Mouse (Mus musculus) granulocyte monocyte progenitor cell, adult 5-6 weeks (primary cell): ENCODE data around the gene Iqschfp. TPM values are rescaled to one million over a fixed set of nuclear protein-coding genes. Genes with fewer than 3 reads are reported as not detected.
A peak's percentile ranks its signal among the peaks of the same experiment; 100 is the strongest.

ENCODE experiments used
- ATAC-seq: replicated peaks from 2 replicates; pipeline ENCODE4 v1.8.0; 2016; ENCODE audit warnings: mild to moderate bottlenecking, moderate TSS enrichment, inconsistent platforms; ENCODE audit not compliant: poor library complexity, severe bottlenecking
- total RNA-seq, 2 experiments: library from RNA; stranded (forward) in 1 of 2; stranded (reverse) in 1 of 2; fragments of 200-712, 200-1000 nt in 1 of 2; fragments of >200 nt in 1 of 2; fragmentation: Nextera tagmentation in 1 of 2; gene quantifications; 2 replicates each; pipeline ENCODE4 v1.2.3; 2014 to 2017

Iqschfp gene
- total RNA-seq, 2 experiments from 2014 or later, result not detected

- peak; percentile 86 for ATAC-seq
Measured at GRCm38 (mm10) chr3:68556891-68557290, 664.9 kb downstream of the Iqschfp start.

- ATAC-seq, result no peak
Measured at GRCm38 (mm10) chr3:68558744-68559143, 666.7 kb downstream of the Iqschfp start.

- no peak for ATAC-seq
Measured at GRCm38 (mm10) chr3:68560057-68560456, 668.0 kb downstream of the Iqschfp start.

- ATAC-seq, result no peak
Measured at GRCm38 (mm10) chr3:68562838-68563237, 670.8 kb downstream of the Iqschfp start.

- ATAC-seq, result peak; percentile 96
Measured at GRCm38 (mm10) chr3:68563922-68564321, 671.9 kb downstream of the Iqschfp start.

- ATAC-seq, result no peak
Measured at GRCm38 (mm10) chr3:68564978-68565674, 673.1 kb downstream of the Iqschfp start.

- ATAC-seq, result no peak
Measured at GRCm38 (mm10) chr3:68565675-68566055, 673.6 kb downstream of the Iqschfp start.

GRCm38 (mm10) chr3:68567581-68567980, 675.5 kb downstream of the Iqschfp start:
- no peak for ATAC-seq

- no peak for ATAC-seq
Measured at GRCm38 (mm10) chr3:68568149-68568548, 676.1 kb downstream of the Iqschfp start.

GRCm38 (mm10) chr3:68568716-68569115, 676.7 kb downstream of the Iqschfp start:
- ATAC-seq, result no peak

GRCm38 (mm10) chr3:68570319-68570718, 678.3 kb downstream of the Iqschfp start:
- ATAC-seq, result no peak

GRCm38 (mm10) chr3:68572249-68573225, 680.5 kb downstream of the Iqschfp start:
- peak; percentile 40 for ATAC-seq

GRCm38 (mm10) chr3:68573226-68573624, 681.2 kb downstream of the Iqschfp start:
- ATAC-seq, result no peak

- no peak for ATAC-seq
Measured at GRCm38 (mm10) chr3:68574097-68574496, 682.1 kb downstream of the Iqschfp start.

GRCm38 (mm10) chr3:68574565-68574964, 682.5 kb downstream of the Iqschfp start:
- ATAC-seq, result no peak

GRCm38 (mm10) chr3:68575636-68576340, 683.8 kb downstream of the Iqschfp start:
- no peak for ATAC-seq

GRCm38 (mm10) chr3:68576431-68576830, 684.4 kb downstream of the Iqschfp start:
- ATAC-seq, result no peak

GRCm38 (mm10) chr3:68576948-68577347, 684.9 kb downstream of the Iqschfp start:
- no peak for ATAC-seq

- ATAC-seq, result no peak
Measured at GRCm38 (mm10) chr3:68581591-68581990, 689.6 kb downstream of the Iqschfp start.

GRCm38 (mm10) chr3:68582103-68582740, 690.2 kb downstream of the Iqschfp start:
- peak; percentile 53; the same call in 1 of the 2 replicates for ATAC-seq
